Comparison of ENCODE assay signal across 28 mouse cellular contexts in the genomic region with DNA sequence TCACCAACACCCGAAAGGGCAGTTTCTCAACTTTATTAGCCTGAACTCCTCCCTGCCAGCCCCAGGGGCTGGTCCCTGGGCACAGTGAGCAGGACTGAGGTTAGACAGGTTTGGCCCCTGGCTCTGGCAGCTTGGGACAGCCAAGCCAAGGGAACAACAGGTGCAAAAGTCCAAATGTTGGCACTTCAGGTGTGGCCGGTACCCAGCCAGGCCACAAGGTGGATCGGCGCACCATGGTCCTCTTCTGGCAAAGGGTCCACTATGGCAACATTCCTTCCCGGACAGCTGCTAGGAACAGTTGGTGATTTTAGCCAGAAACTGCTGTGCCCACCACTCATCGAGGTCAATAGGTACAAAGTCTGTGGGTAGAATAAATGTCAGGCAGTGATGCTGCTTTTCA. TPM values are rescaled to one million over a fixed set of nuclear protein-coding genes. Genes with fewer than 3 reads are reported as not detected.
DNase-seq lines count a peak whose midpoint lies in the region; ATAC-seq and TF ChIP-seq lines count a peak whose summit lies in the region.
"Had no signal": no experiment of that assay in that cellular context is flagged by ENCODE, and none has a peak within 500 bp of the region (broad histone marks: within the 10 kb centered on the region; RNA-seq: fewer than 3 reads in every experiment).

No protein-coding gene starts in this region.

- H3K27me3 ChIP-seq in kidney, embryonic 14.5 days (ENCODE audit: control insufficient read depth, insufficient read depth, low read length), result no peaks in the 10 kb centered on the region
- no peaks in the 10 kb centered on the region for H3K27me3 ChIP-seq in small intestine, adult 2 months (ENCODE audit: control insufficient read depth, insufficient read depth, low read length)
- peaks cover 3% of the 10 kb centered on the region for H3K27me3 ChIP-seq in hindbrain, embryonic 13.5 days
- H3K27me3 ChIP-seq: embryonic facial prominence, embryonic 15.5 days; heart, embryonic 15.5 days; limb, embryonic 12.5 days; liver, embryonic 13.5 days; neural tube, embryonic 12.5 days had no signal

- intact Hi-C loops in gastrocnemius, adult 2 months (cut with DNase I), result no loop called here

- H3K9me3 ChIP-seq in kidney, embryonic 14.5 days (ENCODE audit: control insufficient read depth, low read length), result no peaks in the 10 kb centered on the region
- no peaks in the 10 kb centered on the region for H3K9me3 ChIP-seq in hindbrain, embryonic 13.5 days
- H3K9me3 ChIP-seq: embryonic facial prominence, embryonic 10.5 days; embryonic facial prominence, embryonic 15.5 days; forebrain, embryonic 12.5 days; heart, embryonic 10.5 days; heart, embryonic 15.5 days; limb, embryonic 12.5 days; liver, embryonic 13.5 days; neural tube, embryonic 12.5 days had no signal

- WGBS in kidney, embryonic 14.5 days, result 92% methylated on average over 6 of the region's 6 CpGs
- 36% methylated on average over 6 of the region's 6 CpGs for WGBS in small intestine, adult 2 months
- 87% methylated on average over 6 of the region's 6 CpGs for WGBS in hindbrain, embryonic 13.5 days

- ATAC-seq in kidney, embryonic 14.5 days (ENCODE audit: low FRiP score, low TSS enrichment), result no peak
- no peak for ATAC-seq in hindbrain, embryonic 13.5 days (ENCODE audit: low FRiP score)
- ATAC-seq: hindbrain, postnatal 0 days; intestine, embryonic 16.5 days had no signal

- 0 out of 2 replicates have a peak overlapping the region, but pooled peaks have one; percentile 18 for H3K9ac ChIP-seq in kidney, embryonic 14.5 days (ENCODE audit: low read depth, low read length)
- H3K9ac ChIP-seq in hindbrain, embryonic 13.5 days, result no peak overlapping the region
- H3K9ac ChIP-seq: embryonic facial prominence, embryonic 15.5 days; forebrain, embryonic 12.5 days; heart, embryonic 15.5 days; limb, embryonic 12.5 days; liver, embryonic 13.5 days; neural tube, embryonic 12.5 days had no signal

- H3K4me2 ChIP-seq in kidney, embryonic 14.5 days (replicated peaks; ENCODE audit: low read depth, low read length), result no peak overlapping the region
- no peak overlapping the region for H3K4me2 ChIP-seq in hindbrain, embryonic 13.5 days
- H3K4me2 ChIP-seq: embryonic facial prominence, embryonic 15.5 days; forebrain, embryonic 12.5 days; heart, embryonic 15.5 days; limb, embryonic 12.5 days; liver, embryonic 13.5 days; midbrain, embryonic 11.5 days; neural tube, embryonic 12.5 days had no signal

- TF ChIP-seq CTCF in gastrocnemius, adult 2 months (IDR thresholded peaks at IDR 0.05), result no peak
- TF ChIP-seq CTCF in layer of hippocampus, adult 2 months (conservative IDR thresholded peaks at IDR 0.05), result 0 out of 2 replicates have a peak, but pooled peaks have one; percentile 4
- TF ChIP-seq CTCF in small intestine, adult 2 months (IDR thresholded peaks at IDR 0.05; ENCODE audit: extremely low read depth, insufficient read length, insufficient replicate concordance, low read depth, low read length), result 0 out of 2 replicates have a peak, but pooled peaks have one; percentile 18

- peak; percentile 26 for DNase-seq in gastrocnemius, adult 2 months
- no peak for DNase-seq in gastrocnemius, adult 18-20 months (ENCODE audit: low spot score)
- DNase-seq in layer of hippocampus, adult 2 months (ENCODE audit: low spot score in 2 of 2), result no peak
- no peak for DNase-seq in layer of hippocampus, adult 9-10 months (ENCODE audit: low spot score)
- DNase-seq: cerebellum, adult 11 months; cerebellum, postnatal 10 days; gastrocnemius, postnatal 25 days; heart, adult 11 months; liver, embryonic 13.5 days; lung, adult 2 months; lung, postnatal 14 days; right cerebral cortex, adult 18-20 months; thymus, postnatal 4 days had no signal

- H3K4me1 ChIP-seq in kidney, embryonic 14.5 days (ENCODE audit: control insufficient read depth, insufficient read depth, low read length), result peaks cover 24% of the 10 kb centered on the region
- H3K4me1 ChIP-seq in small intestine, adult 2 months (ENCODE audit: control insufficient read depth, insufficient read depth, insufficient read length, low read length), result peaks cover 40% of the 10 kb centered on the region
- H3K4me1 ChIP-seq in hindbrain, embryonic 13.5 days (replicated peaks), result peaks cover 33% of the 10 kb centered on the region

- TF ChIP-seq POLR2A in small intestine, adult 2 months (IDR thresholded peaks at IDR 0.05; ENCODE audit: low read depth, low read length), result no peak

- H3K27ac ChIP-seq in gastrocnemius, adult 2 months, result no peak overlapping the region
- H3K27ac ChIP-seq in layer of hippocampus, adult 2 months, result no peak overlapping the region
- H3K27ac ChIP-seq in kidney, embryonic 14.5 days (ENCODE audit: low read depth, low read length), result no peak overlapping the region
- peak overlapping the region; percentile 44 for H3K27ac ChIP-seq in small intestine, adult 2 months (ENCODE audit: insufficient read depth, low read depth, low read length)
- no peak overlapping the region for H3K27ac ChIP-seq in hindbrain, embryonic 13.5 days
- H3K27ac ChIP-seq: embryonic facial prominence, embryonic 10.5 days; embryonic facial prominence, embryonic 15.5 days; forebrain, embryonic 12.5 days; heart, embryonic 10.5 days; heart, embryonic 15.5 days; hindbrain, postnatal 0 days; left cerebral cortex, adult 2 months; limb, embryonic 12.5 days; liver, embryonic 13.5 days; neural tube, embryonic 12.5 days had no signal

- no peak overlapping the region for H3K4me3 ChIP-seq in gastrocnemius, adult 2 months
- H3K4me3 ChIP-seq in layer of hippocampus, adult 2 months, result no peak overlapping the region
- no peak overlapping the region for H3K4me3 ChIP-seq in kidney, embryonic 14.5 days (ENCODE audit: low read length)
- H3K4me3 ChIP-seq in small intestine, adult 2 months (ENCODE audit: low read depth, low read length), result no peak overlapping the region
- H3K4me3 ChIP-seq in hindbrain, embryonic 13.5 days, result no peak overlapping the region
- H3K4me3 ChIP-seq: embryonic facial prominence, embryonic 10.5 days; embryonic facial prominence, embryonic 15.5 days; forebrain, embryonic 12.5 days; heart, embryonic 10.5 days; heart, embryonic 15.5 days; left cerebral cortex, adult 2 months; limb, embryonic 12.5 days; liver, embryonic 13.5 days; myocyte; neural tube, embryonic 12.5 days had no signal

- peaks cover 4% of the 10 kb centered on the region; the same call in 1 of the 2 replicates for H3K36me3 ChIP-seq in kidney, embryonic 14.5 days (ENCODE audit: control insufficient read depth, insufficient read depth, low read length)
- H3K36me3 ChIP-seq in small intestine, adult 2 months (ENCODE audit: control insufficient read depth, insufficient read depth, low read length), result no peaks in the 10 kb centered on the region
- no peaks in the 10 kb centered on the region for H3K36me3 ChIP-seq in hindbrain, embryonic 13.5 days
- H3K36me3 ChIP-seq: embryonic facial prominence, embryonic 15.5 days; forebrain, embryonic 12.5 days; limb, embryonic 12.5 days; neural tube, embryonic 12.5 days had no signal

RNA-seq across cellular contexts. Expression of gene Wdr90, which starts 2.4 kb away (rescaled TPM):
- total RNA-seq in gastrocnemius, adult 2 months (2021), result 1 to 10 TPM in 1 of 2 experiments, under 1 TPM in 1; 0.66 to 1.0 TPM
- total RNA-seq in gastrocnemius, adult 18-20 months (2021), result under 1 TPM; 0.55 to 0.64 TPM
- total RNA-seq in layer of hippocampus, adult 2 months (2021), result 10 to 100 TPM; 21.7 to 24.6 TPM
- 21.4 and 27.5 TPM in 2 replicates for polyA plus RNA-seq in kidney, embryonic 14.5 days (2014; fragmentation: Nextera tagmentation; extraction: Ambion mirVana)
- 8.3 and 13.3 TPM in 2 replicates for polyA plus RNA-seq in small intestine, adult 2 months (2012; rRNA removed)
- 19.4 and 19.8 TPM in 2 replicates for polyA plus RNA-seq in hindbrain, embryonic 13.5 days (2015; fragmentation: Nextera tagmentation; extraction: Ambion mirVana)

RNA-seq across cellular contexts. Expression of gene Mcrip2, which starts 4.9 kb away (rescaled TPM):
- total RNA-seq in gastrocnemius, adult 2 months (2021), result 100 to 1,000 TPM in 1 of 2 experiments, 10 to 100 TPM in 1; 85.3 to 117 TPM
- total RNA-seq in gastrocnemius, adult 18-20 months (2021), result 100 to 1,000 TPM in 1 of 2 experiments, 10 to 100 TPM in 1; 84.2 to 102 TPM
- total RNA-seq in layer of hippocampus, adult 2 months (2021), result 10 to 100 TPM; 20.9 to 21.6 TPM
- polyA plus RNA-seq in kidney, embryonic 14.5 days (2014; fragmentation: Nextera tagmentation; extraction: Ambion mirVana), result 40.0 and 41.4 TPM in 2 replicates
- 84.8 and 111 TPM in 2 replicates for polyA plus RNA-seq in small intestine, adult 2 months (2012; rRNA removed)
- polyA plus RNA-seq in hindbrain, embryonic 13.5 days (2015; fragmentation: Nextera tagmentation; extraction: Ambion mirVana), result 11.4 and 11.7 TPM in 2 replicates

RNA-seq across cellular contexts. Expression of gene Mettl26, which starts 11.2 kb away (rescaled TPM):
- total RNA-seq in gastrocnemius, adult 2 months (2021), result 10 to 100 TPM; 27.7 to 33.7 TPM
- total RNA-seq in gastrocnemius, adult 18-20 months (2021), result 10 to 100 TPM; 25.4 to 33.4 TPM
- total RNA-seq in layer of hippocampus, adult 2 months (2021), result 10 to 100 TPM; 39.0 to 39.9 TPM
- polyA plus RNA-seq in kidney, embryonic 14.5 days (2014; fragmentation: Nextera tagmentation; extraction: Ambion mirVana), result 83.9 and 85.3 TPM in 2 replicates
- polyA plus RNA-seq in small intestine, adult 2 months (2012; rRNA removed), result 149 and 196 TPM in 2 replicates
- 63.0 and 65.7 TPM in 2 replicates for polyA plus RNA-seq in hindbrain, embryonic 13.5 days (2015; fragmentation: Nextera tagmentation; extraction: Ambion mirVana)

RNA-seq across cellular contexts. Expression of gene Wfikkn1, which starts 17.0 kb away (rescaled TPM):
- under 1 TPM; 0.26 to 0.75 TPM for total RNA-seq in gastrocnemius, adult 2 months (2021)
- under 1 TPM; 0.43 to 0.62 TPM for total RNA-seq in gastrocnemius, adult 18-20 months (2021)
- 1 to 10 TPM; 1.7 to 2.8 TPM for total RNA-seq in layer of hippocampus, adult 2 months (2021)
- polyA plus RNA-seq in kidney, embryonic 14.5 days (2014; fragmentation: Nextera tagmentation; extraction: Ambion mirVana), result 0.99 and 1.2 TPM in 2 replicates
- polyA plus RNA-seq in small intestine, adult 2 months (2012; rRNA removed), result 0.72 and 2.6 TPM in 2 replicates
- polyA plus RNA-seq in hindbrain, embryonic 13.5 days (2015; fragmentation: Nextera tagmentation; extraction: Ambion mirVana), result 0.45 and 0.63 TPM in 2 replicates

RNA-seq across cellular contexts. Expression of gene Rhot2, which starts 19.0 kb away (rescaled TPM):
- 10 to 100 TPM; 58.1 to 89.3 TPM for total RNA-seq in gastrocnemius, adult 2 months (2021)
- total RNA-seq in gastrocnemius, adult 18-20 months (2021), result 10 to 100 TPM; 72.4 to 72.9 TPM
- total RNA-seq in layer of hippocampus, adult 2 months (2021), result 100 to 1,000 TPM in 1 of 2 experiments, 10 to 100 TPM in 1; 95.9 to 107 TPM
- 13.0 and 21.7 TPM in 2 replicates for polyA plus RNA-seq in kidney, embryonic 14.5 days (2014; fragmentation: Nextera tagmentation; extraction: Ambion mirVana)
- polyA plus RNA-seq in small intestine, adult 2 months (2012; rRNA removed), result 54.9 and 87.5 TPM in 2 replicates
- polyA plus RNA-seq in hindbrain, embryonic 13.5 days (2015; fragmentation: Nextera tagmentation; extraction: Ambion mirVana), result 14.5 and 15.9 TPM in 2 replicates

Comparison
In these comparisons a context has a peak if more than half of its experiments do, and no peak if none do; other contexts are left out.
1. RNA of gene Wdr90, which starts 2.4 kb away (total RNA-seq): 21.7 to 24.6 TPM in layer of hippocampus, adult 2 months; 0.66 to 1.0 TPM in gastrocnemius, adult 2 months and 0.55 to 0.64 TPM in gastrocnemius, adult 18-20 months; every median in the first group is over 10 times any median in the second.